Mouse (Mus musculus) megakaryocyte, embryonic 14.5 days (primary cell): ENCODE measurements around the gene Arid3a. TPM values are rescaled to one million over a fixed set of nuclear protein-coding genes. Genes with fewer than 3 reads are reported as not detected.

Source experiments
- H3K27me3 ChIP-seq: replicated peaks from 2 replicates; pipeline ENCODE3; 2012; ENCODE audit warnings: inconsistent platforms
- H3K36me3 ChIP-seq: replicated peaks from 2 replicates; pipeline ENCODE3; 2012; ENCODE audit warnings: low read length, inconsistent platforms, mixed read lengths
- H3K4me1 ChIP-seq: 2 replicates; pipeline ENCODE4 v1.6.1; 2012; ENCODE audit warnings: inconsistent platforms
- H3K4me3 ChIP-seq: replicated peaks from 2 replicates; pipeline ENCODE3; 2012; ENCODE audit warnings: moderate library complexity, mild to moderate bottlenecking, inconsistent platforms
- H3K9me3 ChIP-seq: 2 replicates; pipeline ENCODE4 v1.6.1; 2012; ENCODE audit warnings: inconsistent platforms
- FLI1 ChIP-seq: IDR thresholded peaks from 2 replicates; pipeline ENCODE4 v1.6.1; 2012; ENCODE audit warnings: low read length, inconsistent platforms, mixed read lengths
- GATA1 ChIP-seq: IDR thresholded peaks from 3 replicates; pipeline ENCODE4 v1.6.1; 2012; ENCODE audit warnings: mixed read lengths, low read length, inconsistent platforms, borderline replicate concordance
- polyA plus RNA-seq: library from polyadenylated mRNA; stranded (reverse); fragments of >175 nt; gene quantifications from 2 replicates; pipeline ENCODE4 v1.2.3, GENCODE M21; 2012; ENCODE audit warnings: low replicate concordance; ENCODE audit not compliant: insufficient read depth

The Arid3a gene
- polyA plus RNA-seq, 1 experiment: 89.7 TPM

- Histone ChIP-seq H3K9me3 (no peaks in the 10 kb centered on the region), H3K27me3 (no peaks in the 10 kb centered on the region), H3K36me3 (peaks cover 97% of the 10 kb centered on the region), H3K4me3 (peak overlapping the region; percentile 46), H3K4me1 (peaks cover 100% of the 10 kb centered on the region)
- no peak for TF ChIP-seq GATA1
- TF ChIP-seq FLI1: no peak
These were observed 7.5 kb downstream of the Arid3a start for GRCm38 (mm10) chr10:79934272-79934721.

DNA sequence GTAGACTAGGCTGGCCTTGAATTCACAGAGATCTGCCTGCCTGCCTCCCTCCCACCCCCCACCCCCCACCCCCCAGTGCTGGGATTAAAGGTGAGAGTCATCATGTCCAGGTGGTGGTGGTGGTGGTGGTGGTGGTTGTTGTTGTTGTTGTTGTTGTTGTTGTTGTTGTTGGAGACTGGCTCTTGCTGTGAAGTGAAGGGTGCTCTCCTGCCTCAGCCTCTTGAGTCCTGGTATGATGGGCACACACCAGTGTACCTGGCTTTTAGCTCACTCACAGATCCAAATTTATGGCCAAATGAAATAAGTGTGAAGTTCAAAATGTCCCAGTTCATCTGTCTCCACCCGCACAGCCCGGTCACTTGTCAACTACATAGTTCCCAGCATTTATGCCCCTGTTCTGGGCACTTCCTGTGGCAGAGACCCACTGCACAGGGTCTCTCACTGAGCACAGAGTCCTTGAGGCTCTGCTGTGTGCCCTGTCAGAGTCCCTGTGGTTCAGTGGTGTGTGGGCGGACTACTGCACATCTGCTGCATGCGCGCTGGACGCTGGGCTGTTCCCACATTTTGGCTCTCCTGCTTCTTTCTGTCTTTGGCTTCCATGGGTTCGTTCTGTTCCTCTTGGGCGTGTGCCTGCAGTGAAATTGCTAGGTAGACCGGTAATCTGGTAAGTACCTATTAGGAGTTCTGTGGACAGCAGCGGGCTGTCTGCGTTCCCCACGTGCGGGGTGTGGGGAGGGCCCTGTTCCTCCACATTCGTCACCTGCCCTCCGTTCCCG is 8.1 kb downstream of the Arid3a start:
- H3K4me1 ChIP-seq: peaks cover 100% of the 10 kb centered on the region
- peaks cover 99% of the 10 kb centered on the region for H3K36me3 ChIP-seq
- H3K27me3 ChIP-seq: no peaks in the 10 kb centered on the region
- no peaks in the 10 kb centered on the region for H3K9me3 ChIP-seq
- peak overlapping the region; percentile 18 for H3K4me3 ChIP-seq
- TF ChIP-seq GATA1 (no peak), FLI1 (no peak)

DNA sequence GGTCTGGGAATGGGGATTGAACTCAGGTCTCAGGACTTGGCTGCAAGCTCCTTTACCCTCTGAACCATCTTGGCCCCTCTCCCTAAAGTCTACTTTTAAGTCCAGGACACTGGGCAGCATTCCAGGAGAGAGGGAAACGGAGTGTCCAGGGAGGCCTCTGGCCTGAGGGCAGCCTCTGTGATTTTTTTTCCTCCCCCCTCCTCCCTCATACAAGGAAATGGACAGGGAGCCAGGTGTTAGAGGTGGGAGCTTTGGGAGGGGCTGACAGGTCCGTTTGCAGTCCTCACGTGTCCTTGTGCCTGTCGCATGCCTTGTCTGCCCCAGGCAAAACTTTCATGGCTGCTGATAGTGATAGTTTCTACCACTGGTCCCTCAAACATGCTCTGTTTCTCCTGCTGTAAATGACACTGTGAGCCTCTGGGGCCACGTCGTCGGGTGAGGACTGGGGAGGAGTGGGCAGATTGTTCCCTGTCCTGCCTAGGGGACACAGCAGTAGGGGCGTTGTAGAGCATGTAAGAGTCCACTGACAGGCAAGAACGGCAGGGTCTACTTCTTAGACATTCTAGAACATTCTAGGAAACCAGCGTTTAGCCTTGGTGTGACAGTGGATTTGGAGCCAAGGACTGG is 9.6 kb downstream of the Arid3a start:
- Histone ChIP-seq H3K4me3 (peak overlapping the region; percentile 81), H3K9me3 (no peaks in the 10 kb centered on the region), H3K36me3 (peaks cover 99% of the 10 kb centered on the region), H3K27me3 (no peaks in the 10 kb centered on the region), H3K4me1 (peaks cover 100% of the 10 kb centered on the region)
- TF ChIP-seq GATA1 (no peak), FLI1 (no peak)

DNA sequence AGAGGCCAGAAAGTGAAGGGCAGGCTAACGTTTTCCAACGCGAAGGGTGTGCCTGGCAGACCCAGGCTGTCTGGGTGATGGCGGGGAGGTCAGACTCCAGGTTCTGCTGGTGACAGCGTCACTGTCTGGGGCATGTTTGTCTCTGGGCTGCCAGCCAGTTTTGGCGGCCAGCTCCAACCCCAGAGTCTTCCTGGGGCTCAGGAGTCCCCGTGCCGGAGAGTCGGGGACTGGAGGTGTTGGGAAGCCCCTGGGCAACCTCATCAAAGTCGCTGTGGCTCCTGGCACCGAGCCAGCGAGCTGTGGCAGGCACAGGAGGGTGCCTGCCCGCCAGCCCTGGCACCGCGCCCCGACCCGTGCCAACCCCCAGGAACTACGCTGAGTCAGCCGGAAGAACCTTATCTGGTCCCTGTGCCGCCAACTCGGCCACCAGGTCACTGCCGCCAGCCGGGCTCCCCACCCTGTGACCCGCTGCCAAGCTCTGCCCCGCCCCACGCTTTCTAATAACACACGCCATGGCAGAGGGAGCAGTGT is 10.1 kb downstream of the Arid3a start:
- Histone ChIP-seq H3K36me3 (peaks cover 99% of the 10 kb centered on the region), H3K4me3 (peak overlapping the region; percentile 89), H3K27me3 (no peaks in the 10 kb centered on the region), H3K4me1 (peaks cover 100% of the 10 kb centered on the region), H3K9me3 (no peaks in the 10 kb centered on the region)
- TF ChIP-seq GATA1 (no peak), FLI1 (no peak)

- TF ChIP-seq GATA1 (no peak), FLI1 (no peak)
- Histone ChIP-seq H3K36me3 (peaks cover 99% of the 10 kb centered on the region), H3K4me3 (peak overlapping the region; percentile 89), H3K4me1 (peaks cover 100% of the 10 kb centered on the region), H3K27me3 (no peaks in the 10 kb centered on the region), H3K9me3 (no peaks in the 10 kb centered on the region)
These were observed 11.1 kb downstream of the Arid3a start for GRCm38 (mm10) chr10:79937775-79938526.

GRCm38 (mm10) chr10:79940749-79941148 is 13.9 kb downstream of the Arid3a start:
- peaks cover 99% of the 10 kb centered on the region for H3K36me3 ChIP-seq
- H3K4me3 ChIP-seq: peak overlapping the region; percentile 59
- peaks cover 99% of the 10 kb centered on the region for H3K4me1 ChIP-seq
- no peaks in the 10 kb centered on the region for H3K27me3 ChIP-seq
- H3K9me3 ChIP-seq: no peaks in the 10 kb centered on the region
- TF ChIP-seq GATA1 (no peak), FLI1 (no peak)

GRCm38 (mm10) chr10:79942988-79943387 is 16.1 kb downstream of the Arid3a start:
- TF ChIP-seq GATA1 (no peak), FLI1 (no peak)
- Histone ChIP-seq H3K4me3 (no peak overlapping the region), H3K27me3 (no peaks in the 10 kb centered on the region), H3K4me1 (peaks cover 99% of the 10 kb centered on the region), H3K36me3 (peaks cover 98% of the 10 kb centered on the region), H3K9me3 (no peaks in the 10 kb centered on the region)

GRCm38 (mm10) chr10:79943471-79943901 is 16.6 kb downstream of the Arid3a start:
- H3K36me3 ChIP-seq: peaks cover 96% of the 10 kb centered on the region
- H3K4me1 ChIP-seq: peaks cover 98% of the 10 kb centered on the region
- H3K27me3 ChIP-seq: no peaks in the 10 kb centered on the region
- TF ChIP-seq FLI1: no peak
- no peak for TF ChIP-seq GATA1
- H3K4me3 ChIP-seq: no peak overlapping the region
- no peaks in the 10 kb centered on the region for H3K9me3 ChIP-seq

GRCm38 (mm10) chr10:79945507-79946234 is 18.8 kb downstream of the Arid3a start:
- H3K27me3 ChIP-seq: no peaks in the 10 kb centered on the region
- H3K36me3 ChIP-seq: peaks cover 97% of the 10 kb centered on the region
- H3K4me3 ChIP-seq: peak overlapping the region; percentile 87
- H3K4me1 ChIP-seq: peaks cover 86% of the 10 kb centered on the region
- no peaks in the 10 kb centered on the region for H3K9me3 ChIP-seq
- TF ChIP-seq FLI1 (no peak), GATA1 (no peak)
